Mouse (Mus musculus) lung, postnatal 0 days (tissue): ENCODE data around the gene Ccdc62.

Experiments
- CTCF ChIP-seq: IDR thresholded peaks from 2 replicates; pipeline ENCODE4 v1.5.1; 2016; ENCODE audit warnings: antibody characterized with exemption, mild to moderate bottlenecking
- EP300 ChIP-seq: IDR thresholded peaks from 2 replicates; pipeline ENCODE4 v1.6.1; 2016; ENCODE audit warnings: antibody characterized with exemption, mild to moderate bottlenecking, control low read depth

DNA sequence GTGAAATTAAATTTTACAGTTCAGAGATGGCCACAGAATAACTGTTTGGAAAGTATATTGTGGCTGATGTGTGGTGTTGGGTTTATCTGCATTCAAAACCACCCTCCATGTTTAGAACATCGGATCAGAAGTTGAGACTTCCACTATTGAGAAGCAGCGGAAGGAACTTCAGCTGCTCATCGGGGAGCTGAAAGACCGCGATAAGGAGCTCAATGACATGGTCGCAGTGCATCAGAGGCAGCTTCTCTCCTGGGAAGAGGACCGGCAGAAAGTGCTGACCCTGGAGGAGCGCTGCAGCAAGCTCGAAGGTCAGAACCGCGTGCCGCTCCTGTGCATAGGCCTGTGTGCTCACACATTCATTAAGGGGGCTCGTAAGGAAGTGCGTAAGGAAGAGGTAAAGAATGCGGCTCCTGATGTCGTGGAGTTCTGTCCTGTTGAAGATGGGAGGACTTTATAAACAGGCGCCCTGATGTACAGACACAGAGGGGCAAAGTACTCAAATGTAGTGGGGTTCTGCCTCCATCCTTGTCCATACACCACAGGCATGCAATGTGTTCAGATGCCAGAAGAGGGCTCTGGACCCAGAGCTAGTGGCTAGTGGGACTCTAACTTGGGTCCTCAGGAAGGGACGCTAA is 3.6 kb downstream of the Ccdc62 start:
- TF ChIP-seq CTCF (peak; percentile 63), EP300 (no peak)
